Mouse (Mus musculus): Measurements from ENCODE around the gene Ror1. TPM values are rescaled to one million over a fixed set of nuclear protein-coding genes. Genes with fewer than 3 reads are reported as not detected.

Ror1 gene
- total RNA-seq, 1 experiment = 2.2 TPM

- in situ Hi-C loops (cut with MboI; ENCODE audit: low sequenced_read_pairs in 2 of 2, unreplicated experiment in 2 of 2) = no loop called here
- DNase-seq (ENCODE audit: low read depth, low spot score) = no peak
- H3K9ac ChIP-seq (ENCODE audit: insufficient read depth, low read depth, low read length, poor library complexity, severe bottlenecking) = no peak overlapping the region
Observed at GRCm38 (mm10) chr4:100300171-100300570, 204.6 kb downstream of the Ror1 start.

GRCm38 (mm10) chr4:100301423-100301822 is 205.8 kb downstream of the Ror1 start:
- in situ Hi-C loops (cut with MboI; ENCODE audit: low sequenced_read_pairs in 2 of 2, unreplicated experiment in 2 of 2) = no loop called here
- no peak overlapping the region for H3K27ac ChIP-seq (ENCODE audit: insufficient read depth, low read depth, low read length, poor library complexity, severe bottlenecking)
- no peak for DNase-seq (ENCODE audit: low read depth, low spot score)

More at GRCm38 (mm10) chr4:100300171-100300570, 204.6 kb downstream of the Ror1 start:
- Histone ChIP-seq H3K36me3 (ENCODE audit: control insufficient read depth, insufficient read depth, low read length, poor library complexity, severe bottlenecking) (no peaks in the 10 kb centered on the region), H3K27ac (ENCODE audit: insufficient read depth, low read depth, low read length, poor library complexity, severe bottlenecking) (no peak overlapping the region), H3K4me3 (ENCODE audit: insufficient read depth in 1 of 2, low read depth in 1 of 2, low read length in 2 of 2, poor library complexity in 1 of 2, severe bottlenecking in 1 of 2) (no peak overlapping the region), H3K4me1 (ENCODE audit: control insufficient read depth in 2 of 2, insufficient read depth in 2 of 2, low read length in 2 of 2, poor library complexity in 1 of 2) (no peaks in the 10 kb centered on the region), H3K9me3 (ENCODE audit: control insufficient read depth, insufficient read depth, low read depth, low read length) (no peaks in the 10 kb centered on the region)
- TF ChIP-seq ZNF384 (IDR thresholded peaks at IDR 0.05; ENCODE audit: low read depth, low read length) = no peak
- no peak for TF ChIP-seq ZC3H11A (IDR thresholded peaks at IDR 0.05; ENCODE audit: borderline replicate concordance, low read depth, low read length)
- no peak for TF ChIP-seq HCFC1 (IDR thresholded peaks at IDR 0.05; ENCODE audit: borderline replicate concordance, insufficient read depth, low read length)
- no peak for TF ChIP-seq MAFK (IDR thresholded peaks at IDR 0.05; ENCODE audit: insufficient read depth, low read depth, low read length)
- no peak for TF ChIP-seq CHD2 (IDR thresholded peaks at IDR 0.05; ENCODE audit: low read depth, low read length)

GRCm38 (mm10) chr4:100307365-100307764 is 211.8 kb downstream of the Ror1 start:
- H3K4me3 ChIP-seq (ENCODE audit: insufficient read depth in 1 of 2, low read depth in 1 of 2, low read length in 2 of 2, poor library complexity in 1 of 2, severe bottlenecking in 1 of 2) = no peak overlapping the region
- no peak for TF ChIP-seq ZC3H11A (IDR thresholded peaks at IDR 0.05; ENCODE audit: borderline replicate concordance, low read depth, low read length)
- no peak for TF ChIP-seq MAFK (IDR thresholded peaks at IDR 0.05; ENCODE audit: insufficient read depth, low read depth, low read length)
- no peak for TF ChIP-seq CHD2 (IDR thresholded peaks at IDR 0.05; ENCODE audit: low read depth, low read length)
- TF ChIP-seq ZNF384 (IDR thresholded peaks at IDR 0.05; ENCODE audit: low read depth, low read length) = no peak
- no peak for TF ChIP-seq HCFC1 (IDR thresholded peaks at IDR 0.05; ENCODE audit: borderline replicate concordance, insufficient read depth, low read length)
- DNase-seq (ENCODE audit: low read depth, low spot score) = no peak
- no peak overlapping the region for H3K27ac ChIP-seq (ENCODE audit: insufficient read depth, low read depth, low read length, poor library complexity, severe bottlenecking)
- H3K9ac ChIP-seq (ENCODE audit: insufficient read depth, low read depth, low read length, poor library complexity, severe bottlenecking) = no peak overlapping the region
- no peaks in the 10 kb centered on the region for H3K9me3 ChIP-seq (ENCODE audit: control insufficient read depth, insufficient read depth, low read depth, low read length)
- in situ Hi-C loops (cut with MboI; ENCODE audit: low sequenced_read_pairs in 2 of 2, unreplicated experiment in 2 of 2) = no loop called here
- H3K4me1 ChIP-seq (ENCODE audit: control insufficient read depth in 2 of 2, insufficient read depth in 2 of 2, low read length in 2 of 2, poor library complexity in 1 of 2) = no peaks in the 10 kb centered on the region
- no peaks in the 10 kb centered on the region for H3K36me3 ChIP-seq (ENCODE audit: control insufficient read depth, insufficient read depth, low read length, poor library complexity, severe bottlenecking)

More at GRCm38 (mm10) chr4:100301423-100301822, 205.8 kb downstream of the Ror1 start:
- H3K9ac ChIP-seq (ENCODE audit: insufficient read depth, low read depth, low read length, poor library complexity, severe bottlenecking) = no peak overlapping the region
- H3K4me1 ChIP-seq (ENCODE audit: control insufficient read depth in 2 of 2, insufficient read depth in 2 of 2, low read length in 2 of 2, poor library complexity in 1 of 2) = no peaks in the 10 kb centered on the region
- H3K9me3 ChIP-seq (ENCODE audit: control insufficient read depth, insufficient read depth, low read depth, low read length) = no peaks in the 10 kb centered on the region
- no peak for TF ChIP-seq HCFC1 (IDR thresholded peaks at IDR 0.05; ENCODE audit: borderline replicate concordance, insufficient read depth, low read length)
- no peak for TF ChIP-seq ZC3H11A (IDR thresholded peaks at IDR 0.05; ENCODE audit: borderline replicate concordance, low read depth, low read length)
- no peak for TF ChIP-seq MAFK (IDR thresholded peaks at IDR 0.05; ENCODE audit: insufficient read depth, low read depth, low read length)
- no peak for TF ChIP-seq CHD2 (IDR thresholded peaks at IDR 0.05; ENCODE audit: low read depth, low read length)
- no peak for TF ChIP-seq ZNF384 (IDR thresholded peaks at IDR 0.05; ENCODE audit: low read depth, low read length)
- H3K36me3 ChIP-seq (ENCODE audit: control insufficient read depth, insufficient read depth, low read length, poor library complexity, severe bottlenecking) = no peaks in the 10 kb centered on the region
- no peak overlapping the region for H3K4me3 ChIP-seq (ENCODE audit: insufficient read depth in 1 of 2, low read depth in 1 of 2, low read length in 2 of 2, poor library complexity in 1 of 2, severe bottlenecking in 1 of 2)

GRCm38 (mm10) chr4:100311775-100312537 is 216.4 kb downstream of the Ror1 start:
- in situ Hi-C loops (cut with MboI; ENCODE audit: low sequenced_read_pairs in 2 of 2, unreplicated experiment in 2 of 2) = no loop called here
- H3K9ac ChIP-seq (ENCODE audit: insufficient read depth, low read depth, low read length, poor library complexity, severe bottlenecking) = no peak overlapping the region
- no peak for TF ChIP-seq ZNF384 (IDR thresholded peaks at IDR 0.05; ENCODE audit: low read depth, low read length)
- no peak for TF ChIP-seq HCFC1 (IDR thresholded peaks at IDR 0.05; ENCODE audit: borderline replicate concordance, insufficient read depth, low read length)
- TF ChIP-seq ZC3H11A (IDR thresholded peaks at IDR 0.05; ENCODE audit: borderline replicate concordance, low read depth, low read length) = no peak
- no peak for TF ChIP-seq CHD2 (IDR thresholded peaks at IDR 0.05; ENCODE audit: low read depth, low read length)
- TF ChIP-seq MAFK (IDR thresholded peaks at IDR 0.05; ENCODE audit: insufficient read depth, low read depth, low read length) = no peak
- H3K9me3 ChIP-seq (ENCODE audit: control insufficient read depth, insufficient read depth, low read depth, low read length) = no peaks in the 10 kb centered on the region
- H3K36me3 ChIP-seq (ENCODE audit: control insufficient read depth, insufficient read depth, low read length, poor library complexity, severe bottlenecking) = no peaks in the 10 kb centered on the region
- H3K4me3 ChIP-seq (ENCODE audit: insufficient read depth in 1 of 2, low read depth in 1 of 2, low read length in 2 of 2, poor library complexity in 1 of 2, severe bottlenecking in 1 of 2) = no peak overlapping the region
- H3K4me1 ChIP-seq (ENCODE audit: control insufficient read depth in 2 of 2, insufficient read depth in 2 of 2, low read length in 2 of 2, poor library complexity in 1 of 2) = no peaks in the 10 kb centered on the region
- no peak for DNase-seq (ENCODE audit: low read depth, low spot score)
- no peak overlapping the region for H3K27ac ChIP-seq (ENCODE audit: insufficient read depth, low read depth, low read length, poor library complexity, severe bottlenecking)
